In the genomic region with DNA sequence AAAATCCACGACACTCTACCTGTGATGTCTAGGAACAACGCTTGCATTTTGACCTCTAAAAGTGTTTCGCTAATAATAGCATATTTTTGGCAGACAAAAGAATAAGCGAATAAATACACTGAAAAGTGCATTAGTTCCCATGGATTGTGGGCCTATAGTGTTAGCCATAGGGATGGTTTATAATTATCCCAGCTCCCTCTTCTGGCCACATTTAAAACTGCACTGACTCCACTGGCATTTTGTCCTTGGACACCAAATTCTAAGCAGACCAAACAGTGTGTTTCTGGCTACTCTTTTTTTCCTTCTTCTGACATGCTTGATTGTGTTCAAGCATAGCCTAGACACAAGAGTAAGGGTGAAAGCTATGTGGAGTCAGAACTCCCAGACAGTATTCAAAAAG, we compare ENCODE assay signal across 8 mouse cellular contexts.
DNase-seq lines count a peak whose midpoint lies in the region; ATAC-seq and TF ChIP-seq lines count a peak whose summit lies in the region.

No protein-coding gene starts in this region.

- peak; percentile 91 for TF ChIP-seq CTCF in left cerebral cortex, adult 2 months (IDR thresholded peaks at IDR 0.05)

- intact Hi-C loops in left cerebral cortex, adult 2 months (cut with DNase I), result loop anchor here (1.0 to 2.0 kb wide), 3 partner anchors 547 to 719 kb away; no protein-coding TSS in a partner anchor

- no peak overlapping the region for H3K9ac ChIP-seq in kidney, embryonic 15.5 days
- H3K9ac ChIP-seq in embryonic facial prominence, embryonic 14.5 days (ENCODE audit: low read depth, low read length), result no peak overlapping the region
- H3K9ac ChIP-seq in hindbrain, embryonic 13.5 days, result no peak overlapping the region
- no peak overlapping the region for H3K9ac ChIP-seq in neural tube, embryonic 14.5 days (replicated peaks; ENCODE audit: low read depth, low read length)

- H3K4me3 ChIP-seq in kidney, embryonic 15.5 days (replicated peaks), result no peak overlapping the region
- H3K4me3 ChIP-seq in embryonic facial prominence, embryonic 14.5 days (ENCODE audit: low read depth, low read length), result no peak overlapping the region
- no peak overlapping the region for H3K4me3 ChIP-seq in hindbrain, embryonic 13.5 days
- no peak overlapping the region for H3K4me3 ChIP-seq in left cerebral cortex, adult 2 months
- H3K4me3 ChIP-seq in neural tube, embryonic 14.5 days (ENCODE audit: low read depth, low read length), result no peak overlapping the region

- WGBS in kidney, embryonic 15.5 days, result 47% methylated on average over 4 of the region's 4 CpGs
- WGBS in embryonic facial prominence, embryonic 14.5 days, result 41% methylated on average over 4 of the region's 4 CpGs
- WGBS in hindbrain, embryonic 13.5 days, result 54% methylated on average over 4 of the region's 4 CpGs
- WGBS in neural tube, embryonic 14.5 days, result 50% methylated on average over 4 of the region's 4 CpGs

- H3K27ac ChIP-seq in kidney, embryonic 15.5 days, result no peak overlapping the region
- H3K27ac ChIP-seq in embryonic facial prominence, embryonic 14.5 days (replicated peaks; ENCODE audit: low read depth, low read length), result no peak overlapping the region
- no peak overlapping the region for H3K27ac ChIP-seq in hindbrain, embryonic 13.5 days
- H3K27ac ChIP-seq in left cerebral cortex, adult 2 months, result no peak overlapping the region
- H3K27ac ChIP-seq in neural tube, embryonic 14.5 days (ENCODE audit: low read depth, low read length), result no peak overlapping the region

- H3K27me3 ChIP-seq in kidney, embryonic 15.5 days, result no peaks in the 10 kb centered on the region
- H3K27me3 ChIP-seq in embryonic facial prominence, embryonic 14.5 days (replicated peaks; ENCODE audit: control insufficient read depth, insufficient read depth, low read length), result no peaks in the 10 kb centered on the region
- H3K27me3 ChIP-seq in hindbrain, embryonic 13.5 days, result no peaks in the 10 kb centered on the region
- no peaks in the 10 kb centered on the region for H3K27me3 ChIP-seq in neural tube, embryonic 14.5 days (ENCODE audit: control insufficient read depth, insufficient read depth, low read length)

- H3K4me1 ChIP-seq in kidney, embryonic 15.5 days, result no peaks in the 10 kb centered on the region
- H3K4me1 ChIP-seq in embryonic facial prominence, embryonic 14.5 days (ENCODE audit: control insufficient read depth, insufficient read depth, low read length), result no peaks in the 10 kb centered on the region
- H3K4me1 ChIP-seq in hindbrain, embryonic 13.5 days (replicated peaks), result no peaks in the 10 kb centered on the region
- no peaks in the 10 kb centered on the region for H3K4me1 ChIP-seq in neural tube, embryonic 14.5 days (ENCODE audit: control insufficient read depth, insufficient read depth, low read length)

- no peak for ATAC-seq in kidney, embryonic 15.5 days (replicated peaks; ENCODE audit: low FRiP score)
- 0 out of 2 replicates have a peak, but pooled peaks have one; percentile 33 for ATAC-seq in embryonic facial prominence, embryonic 14.5 days (ENCODE audit: low read depth)
- peak; percentile 61; the same call in 1 of the 2 replicates for ATAC-seq in hindbrain, embryonic 13.5 days (ENCODE audit: low FRiP score)
- ATAC-seq in neural tube, embryonic 14.5 days (ENCODE audit: low read depth), result peak; percentile 65

- H3K9me3 ChIP-seq in kidney, embryonic 15.5 days (replicated peaks), result no peaks in the 10 kb centered on the region
- no peaks in the 10 kb centered on the region for H3K9me3 ChIP-seq in embryonic facial prominence, embryonic 14.5 days (ENCODE audit: control insufficient read depth, low read length)
- H3K9me3 ChIP-seq in hindbrain, embryonic 13.5 days, result no peaks in the 10 kb centered on the region
- H3K9me3 ChIP-seq in neural tube, embryonic 14.5 days (ENCODE audit: control insufficient read depth, low read length), result no peaks in the 10 kb centered on the region

- no peak overlapping the region for H3K4me2 ChIP-seq in kidney, embryonic 15.5 days
- H3K4me2 ChIP-seq in embryonic facial prominence, embryonic 14.5 days (ENCODE audit: low read depth, low read length), result no peak overlapping the region
- no peak overlapping the region for H3K4me2 ChIP-seq in hindbrain, embryonic 13.5 days
- no peak overlapping the region for H3K4me2 ChIP-seq in neural tube, embryonic 14.5 days (ENCODE audit: low read depth, low read length)

- peak; percentile 20 for DNase-seq in kidney, adult 11 months
- DNase-seq in adrenal gland, postnatal 25 days, result peak; percentile 23
- DNase-seq in embryonic facial prominence, embryonic 14.5 days (ENCODE audit: low spot score), result peak; percentile 68
- DNase-seq in left cerebral cortex, adult 2 months (ENCODE audit: extremely low spot score in 1 of 2, low spot score in 2 of 2), result peak; percentile 52 to 66
- DNase-seq in thymus, adult 18-20 months, result no peak

- H3K36me3 ChIP-seq in kidney, embryonic 15.5 days, result no peaks in the 10 kb centered on the region
- H3K36me3 ChIP-seq in embryonic facial prominence, embryonic 14.5 days (ENCODE audit: control insufficient read depth, insufficient read depth, low read length), result no peaks in the 10 kb centered on the region
- no peaks in the 10 kb centered on the region for H3K36me3 ChIP-seq in hindbrain, embryonic 13.5 days
- H3K36me3 ChIP-seq in neural tube, embryonic 14.5 days (ENCODE audit: control insufficient read depth, insufficient read depth, low read length), result no peaks in the 10 kb centered on the region

Comparison
In these comparisons a context has a peak if more than half of its experiments do, and no peak if none do; other contexts are left out.
1. DNase-seq: peak in kidney, adult 11 months (single experiment), adrenal gland, postnatal 25 days (single experiment), embryonic facial prominence, embryonic 14.5 days (single experiment) and left cerebral cortex, adult 2 months (2 of 2); none in thymus, adult 18-20 months (0 of 2).